Mouse (Mus musculus) layer of hippocampus, postnatal 10 days (tissue): ENCODE results near the gene Hbp1. TPM values are rescaled to one million over a fixed set of nuclear protein-coding genes. Genes with fewer than 3 reads are reported as not detected.

ENCODE experiments used
- total RNA-seq, 2 experiments: library from RNA; stranded (reverse); gene quantifications; 2 replicates each; pipeline ENCODE4 v1.2.3; 2021

The Hbp1 gene
- total RNA-seq, 2 experiments from 2014 or later: 24.4 to 25.3 TPM

Other genes with a start within 250 kb of the Hbp1 start
- gene Gpr22, start 236.6 kb downstream of the Hbp1 start, total RNA-seq: 10 to 100 TPM; 50.5 to 59.9 TPM
- 10 to 100 TPM; 68.3 to 73.3 TPM for gene Prkar2b, start 110.8 kb upstream of the Hbp1 start, total RNA-seq